Mouse (Mus musculus) small intestine, adult 2 months (tissue): ENCODE results near the gene Utrn.

Experiments used
- CTCF ChIP-seq: fragments of 200-500 bp; IDR thresholded peaks from 2 replicates; pipeline ENCODE4 v1.5.1; 2012; ENCODE audit warnings: low read depth, mild to moderate bottlenecking, control low read depth, inconsistent platforms, low read length, moderate library complexity, mixed read lengths; ENCODE audit not compliant: insufficient replicate concordance, insufficient read length; ENCODE audit errors: extremely low read depth
- POLR2A ChIP-seq: fragments of 200-500 bp; IDR thresholded peaks from 2 replicates; pipeline ENCODE4 v1.6.1; 2012; ENCODE audit warnings: low read depth, mild to moderate bottlenecking, control low read depth, inconsistent platforms, low read length, moderate library complexity

DNA sequence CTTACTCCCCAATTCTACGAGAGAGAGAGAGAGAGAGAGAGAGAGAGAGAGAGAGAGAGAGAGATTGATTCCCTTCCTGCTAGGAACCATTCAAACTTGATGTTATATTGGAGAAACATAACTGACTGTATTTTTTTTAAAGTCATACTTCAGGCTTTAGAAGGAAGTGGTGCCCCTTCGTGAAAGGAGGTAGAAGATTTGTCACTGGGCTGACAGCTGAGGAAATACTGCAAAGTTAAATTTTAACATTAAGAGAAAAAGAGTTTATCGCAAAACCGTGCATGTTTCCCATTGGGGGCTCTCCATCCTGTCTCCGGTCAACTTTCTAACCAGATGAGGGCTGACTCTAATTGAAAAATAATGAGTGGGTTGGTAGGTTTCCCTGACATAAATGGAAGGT is 310.4 kb downstream of the Utrn start:
- TF ChIP-seq CTCF, result no peak
- no peak for TF ChIP-seq POLR2A
